Mouse (Mus musculus): ENCODE data around the gene Slc25a43. TPM values are rescaled to one million over a fixed set of nuclear protein-coding genes. Genes with fewer than 3 reads are reported as not detected.

Gene Slc25a43
- total RNA-seq, 4 experiments from 2014 or later = 2.0 to 3.7 (median 2.9) TPM

Other genes starting within 250 kb of the Slc25a43 start
- gene Pgrmc1, start 145.5 kb upstream of the Slc25a43 start, total RNA-seq (2022) = 100 to 1,000 TPM; 402 to 571 (median 482) TPM
- gene Akap17b, start 98.3 kb upstream of the Slc25a43 start, total RNA-seq (2022) = 10 to 100 TPM in 1 of 4 experiments, 1 to 10 TPM in 3; 7.9 to 14.3 (median 8.5) TPM
- gene Slc25a5, start 52.0 kb downstream of the Slc25a43 start, total RNA-seq (2022) = 100 to 1,000 TPM; 317 to 419 (median 366) TPM
- gene Ube2a, start 130.2 kb downstream of the Slc25a43 start, total RNA-seq (2022) = 10 to 100 TPM; 51.4 to 63.9 (median 55.7) TPM
- 10 to 100 TPM; 49.0 to 54.6 (median 52.2) TPM for gene C330007P06Rik, start 130.5 kb downstream of the Slc25a43 start, total RNA-seq (2022)
- gene Nkrf, start 159.2 kb downstream of the Slc25a43 start, total RNA-seq (2022) = 10 to 100 TPM in 3 of 4 experiments, 1 to 10 TPM in 1; 9.4 to 13.3 (median 12.3) TPM
- 10 to 100 TPM; 21.4 to 45.9 (median 31.0) TPM for gene Sept6, start 248.1 kb downstream of the Slc25a43 start, total RNA-seq (2022)

Data from adrenal gland, adult 8-10 months (tissue).